Mouse (Mus musculus) kidney, adult 11 months (tissue): ENCODE data around the gene Arhgap31.
"Not testable (repeated sequence)": the region's sequence is repeated elsewhere in the genome, so short reads cannot be mapped to it uniquely, and the experiment has no call there.

ENCODE experiments used
- DNase-seq: peaks from one replicate; pipeline ENCODE4 v3.0.0; 2022

The Arhgap31 gene

DNA sequence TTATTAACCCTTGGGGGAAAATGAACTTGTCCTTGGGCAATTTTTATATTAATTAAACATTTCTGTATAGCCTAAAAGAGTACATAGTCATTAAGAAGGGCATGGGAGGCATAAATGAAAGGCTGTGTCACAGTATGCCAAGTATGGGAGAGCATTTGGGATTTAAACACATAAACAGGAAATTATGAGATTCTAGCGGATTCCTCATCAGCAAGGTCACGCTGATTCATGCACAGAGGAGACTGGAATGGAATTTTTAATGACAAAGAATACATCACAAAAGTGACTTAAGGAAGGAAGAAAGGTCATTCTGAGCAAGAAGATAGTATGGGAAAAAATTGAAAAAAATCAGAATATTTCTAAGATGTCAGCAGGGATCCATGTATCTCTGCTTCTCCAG, 31.8 kb downstream of the Arhgap31 start:
- no peak for DNase-seq

DNA sequence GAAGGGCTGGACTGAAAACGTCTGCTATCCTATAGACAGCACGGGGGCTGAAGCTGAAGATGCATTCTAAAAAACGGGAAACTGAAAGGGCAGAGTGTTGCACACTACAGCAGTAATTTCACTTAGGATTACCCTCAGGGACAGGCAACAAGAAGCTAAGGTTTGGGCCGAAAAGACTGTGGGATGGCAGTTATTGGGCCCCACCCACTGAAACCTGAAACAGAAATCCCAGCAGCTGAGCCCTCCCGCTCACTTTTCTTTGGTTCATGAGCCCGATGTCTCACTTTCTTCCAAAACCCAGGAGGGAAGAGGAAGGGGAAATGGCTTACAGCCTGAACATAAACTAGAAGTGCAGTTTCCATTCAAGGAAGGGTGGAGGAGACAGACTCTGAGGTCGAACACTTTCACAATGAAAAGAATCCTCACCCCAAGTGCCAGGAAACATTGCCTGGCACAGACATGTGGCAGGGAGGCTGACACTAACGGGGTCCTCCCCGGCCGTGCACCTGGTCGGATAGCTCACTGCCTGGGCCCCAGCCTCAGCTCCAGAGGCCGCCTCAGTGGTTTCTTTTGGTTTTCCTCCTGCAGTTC, 33.5 kb downstream of the Arhgap31 start:
- peak; percentile 30 for DNase-seq

DNA sequence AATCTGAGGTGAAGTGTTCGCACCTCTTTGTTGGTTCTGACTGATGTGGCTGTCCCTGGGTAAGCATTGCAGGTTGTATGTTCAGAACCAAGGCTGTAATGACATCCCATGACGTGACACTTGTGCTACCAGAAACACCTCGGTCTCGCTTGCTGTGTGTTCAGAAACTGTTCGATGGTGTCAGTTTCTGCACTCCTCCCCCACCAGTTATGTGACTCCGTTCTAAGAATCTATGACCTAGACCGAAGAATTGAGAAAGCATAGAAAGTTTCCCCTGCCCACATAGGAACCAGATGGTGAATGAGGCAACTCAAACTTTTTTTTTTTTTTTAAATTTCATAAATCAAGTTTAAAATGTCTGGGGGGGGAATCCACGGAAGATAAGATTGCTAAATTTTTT, 34.2 kb downstream of the Arhgap31 start:
- no peak for DNase-seq

GRCm38 (mm10) chr16:38677941-38678340, 35.1 kb downstream of the Arhgap31 start:
- not testable (repeated sequence) for DNase-seq

DNA sequence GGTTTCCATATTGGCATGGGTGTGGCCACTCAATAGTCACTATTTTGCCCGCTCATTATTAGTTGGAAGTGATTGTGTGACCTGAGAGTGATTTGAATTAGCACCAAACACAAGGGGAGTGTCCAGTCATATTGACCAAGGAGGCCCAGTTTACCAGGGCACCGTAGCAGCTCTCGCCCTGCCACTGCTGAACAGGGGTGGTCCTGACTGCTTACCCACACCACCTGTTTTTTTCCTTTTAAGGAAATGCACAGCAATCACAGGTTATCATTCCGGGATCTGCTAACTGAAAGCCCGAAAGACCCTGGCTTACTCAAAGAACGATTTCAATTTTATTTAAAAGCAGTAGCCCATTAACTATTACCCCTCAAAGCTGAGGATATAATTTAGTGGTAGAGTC, 35.9 kb downstream of the Arhgap31 start:
- DNase-seq: no peak

GRCm38 (mm10) chr16:38676647-38677046, 36.4 kb downstream of the Arhgap31 start:
- no peak for DNase-seq

DNA sequence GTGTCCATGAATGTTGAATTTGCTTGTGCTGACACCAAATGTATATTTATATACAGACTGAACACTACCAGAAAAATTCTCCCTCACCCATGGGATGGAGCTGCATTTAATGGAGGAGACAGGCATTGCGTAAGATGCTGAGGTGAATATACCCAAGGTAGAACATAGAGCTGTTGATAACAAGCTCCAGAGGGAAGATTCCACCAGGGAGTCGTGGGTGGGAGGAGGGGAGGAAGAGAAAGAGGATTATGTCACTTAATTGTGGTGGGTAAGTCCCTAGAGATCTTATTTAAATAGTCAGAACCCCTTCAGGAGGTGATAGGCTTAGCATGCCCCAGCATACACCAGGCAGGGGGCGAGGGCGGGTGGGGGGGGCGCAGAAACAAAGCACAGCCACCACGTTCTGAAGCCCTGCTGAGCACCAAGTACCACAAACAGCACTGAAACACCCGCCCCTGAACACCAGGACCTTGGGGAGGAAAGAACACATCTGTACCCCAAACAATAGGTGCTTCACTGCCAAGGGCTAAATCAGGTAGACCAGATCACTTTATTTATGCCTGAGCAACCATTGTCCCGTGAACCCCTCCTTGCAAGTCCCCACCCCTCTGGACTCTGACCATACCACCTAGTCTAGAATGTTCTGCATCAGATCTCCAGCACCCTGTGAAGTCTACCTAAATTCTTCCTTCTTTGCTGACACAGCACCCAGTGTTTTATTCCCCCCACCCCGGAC, 37.3 kb downstream of the Arhgap31 start:
- no peak for DNase-seq

DNA sequence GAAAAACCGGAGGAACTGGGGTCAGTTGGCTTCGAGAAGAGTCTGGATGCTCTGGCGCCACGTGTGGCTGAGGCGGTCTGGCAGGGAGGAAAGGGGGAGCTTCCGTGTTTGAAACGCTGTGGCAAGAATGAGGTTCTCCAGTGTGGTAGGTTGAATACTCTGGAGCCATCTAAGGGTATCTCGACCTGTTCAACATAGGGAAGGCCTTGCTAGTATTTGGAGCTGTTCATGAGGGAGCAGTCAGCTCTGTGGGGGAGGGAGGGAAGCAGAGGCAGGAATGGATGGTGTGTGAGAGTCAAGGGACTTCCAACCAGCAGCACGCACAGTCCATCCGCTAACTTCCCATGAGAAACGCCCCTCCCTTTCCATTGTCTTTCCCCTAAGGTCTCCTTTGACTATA, 38.2 kb downstream of the Arhgap31 start:
- DNase-seq: no peak

DNA sequence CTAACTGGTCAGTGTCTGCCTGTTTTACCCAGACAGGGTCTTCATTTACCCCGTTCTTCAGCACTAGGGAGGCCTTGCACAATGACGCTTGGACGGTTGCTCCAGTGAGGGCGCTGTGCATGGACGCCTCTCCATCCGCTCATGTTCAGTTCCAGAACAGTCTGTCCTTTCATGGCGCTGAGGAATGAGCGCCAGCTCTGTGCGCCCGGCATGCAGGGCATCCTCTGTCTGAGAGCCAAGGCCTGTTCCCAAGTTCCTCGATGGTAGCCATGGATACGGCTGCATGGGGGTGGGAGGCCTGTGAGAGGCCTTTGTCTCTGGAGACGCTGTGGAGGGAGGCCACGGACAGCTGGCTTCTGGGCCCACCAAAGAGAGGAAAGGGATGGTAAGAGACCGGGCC, 39.6 kb downstream of the Arhgap31 start:
- DNase-seq: no peak

DNA sequence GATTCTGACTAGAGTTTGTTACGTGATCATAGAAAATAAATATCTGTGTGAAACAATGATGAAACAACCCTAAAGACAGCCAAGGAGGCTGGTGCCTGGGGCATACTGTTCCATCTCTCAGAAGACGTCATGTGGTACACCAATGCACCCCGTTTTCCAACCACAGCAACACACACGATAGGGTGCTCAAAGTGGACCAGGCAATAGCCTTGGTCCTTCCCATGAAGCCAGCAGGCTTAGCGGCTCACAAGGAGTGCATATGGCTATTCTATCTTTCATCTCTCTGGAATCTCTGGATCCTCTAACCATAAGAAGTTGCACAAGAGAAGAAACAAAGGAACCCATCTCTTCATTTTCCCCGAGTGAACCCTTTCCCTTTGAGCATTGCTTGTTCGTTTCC, 40.1 kb downstream of the Arhgap31 start:
- DNase-seq: no peak

GRCm38 (mm10) chr16:38672370-38672769, 40.7 kb downstream of the Arhgap31 start:
- DNase-seq: no peak

DNA sequence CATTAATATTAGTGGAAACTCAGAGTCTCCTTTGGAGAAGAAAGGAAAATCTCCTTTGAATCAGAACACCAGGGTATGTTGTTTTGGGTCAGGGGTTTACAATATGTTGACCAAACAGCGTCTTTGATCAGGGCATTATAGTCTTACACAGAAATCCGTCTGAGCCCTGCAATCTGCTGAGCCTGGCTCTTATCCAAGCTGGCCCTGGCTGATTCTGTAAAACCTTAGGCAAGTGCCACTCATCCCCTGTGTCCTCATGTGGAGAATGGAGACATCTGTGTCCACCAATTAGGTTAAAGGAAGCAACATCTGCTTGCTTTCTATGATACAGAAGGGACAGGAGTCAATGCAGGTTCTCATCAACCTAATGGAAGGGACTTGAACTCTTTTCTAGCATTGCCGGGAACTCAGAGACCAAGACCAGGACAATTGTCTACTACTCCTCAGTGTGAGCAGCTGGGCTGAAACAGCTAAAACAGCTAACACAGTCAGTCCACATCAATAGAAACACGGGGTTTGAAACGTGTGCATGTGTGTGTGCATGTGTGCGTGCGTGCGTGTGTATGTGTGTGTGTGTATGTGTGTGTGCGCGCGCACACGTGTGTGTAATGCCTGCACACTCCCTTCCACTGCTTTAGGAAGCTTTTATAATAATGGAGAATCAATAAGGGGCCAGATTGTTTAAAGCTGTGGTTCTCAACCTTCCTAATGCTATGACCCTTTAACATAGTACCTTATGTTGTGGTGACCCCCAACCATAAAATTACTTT, 42.3 kb downstream of the Arhgap31 start:
- no peak for DNase-seq

GRCm38 (mm10) chr16:38668871-38669675, 44.0 kb downstream of the Arhgap31 start:
- peak; percentile 57 for DNase-seq

DNA sequence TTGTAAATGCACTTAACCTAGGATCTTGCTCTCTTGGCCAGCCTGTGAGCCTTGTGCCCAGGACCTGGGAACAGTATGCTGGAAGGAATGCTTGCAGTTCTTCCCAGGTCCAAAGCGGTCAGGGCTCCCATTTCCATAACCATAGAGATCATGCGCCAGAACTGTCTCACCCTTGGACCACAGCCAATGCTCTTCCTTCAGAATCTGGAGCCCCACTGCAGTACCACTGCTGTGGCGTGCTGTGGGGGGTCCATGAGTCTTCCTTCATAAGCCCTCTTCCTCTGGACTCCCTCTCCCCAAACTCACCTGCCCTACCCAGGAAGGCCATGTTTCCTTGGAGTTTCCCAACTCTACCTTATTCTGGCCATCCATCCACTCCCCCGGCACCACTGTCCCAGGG, 46.6 kb downstream of the Arhgap31 start:
- DNase-seq: no peak

DNA sequence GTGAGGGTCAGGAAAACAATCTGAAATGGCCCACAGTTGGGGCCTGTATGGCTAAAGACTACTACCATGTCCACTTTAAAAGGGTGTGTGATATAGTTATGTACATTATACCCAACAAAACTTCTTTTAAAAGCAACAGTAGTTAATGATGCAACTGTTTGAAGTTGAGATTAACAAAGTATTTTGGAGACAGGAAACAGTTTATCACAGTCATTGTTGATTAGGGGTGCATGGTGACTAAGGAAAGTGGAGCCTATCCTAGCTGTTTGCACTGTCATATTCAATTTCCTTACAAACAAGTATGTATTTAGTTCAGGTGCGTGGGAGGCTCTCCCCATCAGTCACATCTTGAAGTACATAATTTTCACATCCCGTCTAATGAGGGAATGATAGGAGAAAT, 47.1 kb downstream of the Arhgap31 start:
- no peak for DNase-seq

- DNase-seq: no peak
Measured at GRCm38 (mm10) chr16:38662575-38662974, 50.5 kb downstream of the Arhgap31 start.

GRCm38 (mm10) chr16:38654308-38654707, 58.8 kb downstream of the Arhgap31 start:
- DNase-seq: no peak

DNA sequence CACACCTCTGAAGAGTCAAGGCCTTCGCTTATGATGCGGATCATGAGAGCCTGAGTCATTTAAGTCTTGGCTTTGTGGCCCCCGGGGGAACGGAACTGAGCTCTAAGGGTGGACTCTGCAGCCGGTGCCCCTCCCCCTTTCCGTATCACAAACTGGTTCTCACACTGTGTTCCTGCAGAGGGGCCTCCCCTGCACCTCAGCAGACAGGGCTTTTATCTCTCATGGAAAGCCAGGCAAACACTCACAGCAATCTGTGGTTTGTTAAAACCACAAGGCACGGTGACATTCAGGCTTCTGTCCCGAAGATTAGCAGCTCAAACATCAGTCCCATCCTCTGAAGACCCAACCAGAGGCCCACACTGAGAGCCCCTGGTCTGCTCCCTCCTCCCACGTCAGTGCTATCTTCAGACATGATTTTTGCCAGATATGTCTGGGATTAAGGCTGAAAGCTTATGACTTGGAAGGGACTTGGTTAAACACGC, 59.6 kb downstream of the Arhgap31 start:
- no peak for DNase-seq

DNA sequence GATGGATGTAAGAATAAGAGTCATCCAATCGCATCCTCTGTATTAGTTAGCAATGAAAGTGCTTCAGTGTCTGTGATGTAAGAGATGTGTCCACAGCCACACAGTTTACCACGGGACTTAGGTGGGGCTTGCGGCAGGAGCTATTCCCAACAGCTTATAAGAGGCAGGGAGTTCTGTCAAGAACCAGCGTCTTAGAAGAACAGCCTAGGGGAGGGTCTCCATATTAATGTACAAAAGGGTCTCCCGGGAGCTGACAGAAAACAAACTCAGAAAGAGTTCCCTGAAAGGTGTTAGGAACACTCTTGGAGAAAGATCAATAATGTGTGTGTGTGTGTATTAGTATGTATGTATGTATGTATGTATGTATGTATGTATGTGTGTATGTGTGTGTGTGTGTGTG, 60.4 kb downstream of the Arhgap31 start:
- DNase-seq: no peak

DNA sequence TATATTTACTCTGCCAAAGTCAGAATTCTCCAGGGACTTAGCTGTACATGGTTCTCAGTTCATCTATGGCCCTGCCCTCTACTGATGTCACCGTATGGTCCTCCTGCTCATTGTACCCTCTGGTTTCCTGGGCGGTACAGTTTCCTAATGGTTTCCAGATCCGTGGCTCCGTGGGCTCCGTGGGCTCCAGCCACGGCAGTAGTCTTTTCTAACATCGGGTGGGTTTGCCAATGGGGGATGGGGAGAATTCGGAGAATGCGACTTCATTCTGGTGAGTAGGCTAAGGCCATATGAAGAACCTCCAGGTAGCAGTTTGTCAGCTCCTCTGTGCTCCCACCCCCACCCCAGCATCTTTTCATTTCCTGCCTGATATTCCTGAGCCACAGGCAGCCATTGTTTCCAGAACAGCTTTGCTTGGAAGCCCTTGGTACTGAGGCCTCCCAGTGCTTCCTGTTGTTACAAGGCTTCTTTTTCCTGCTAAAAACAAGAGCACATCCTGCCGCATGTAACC, 61.3 kb downstream of the Arhgap31 start:
- peak; percentile 31 for DNase-seq

DNA sequence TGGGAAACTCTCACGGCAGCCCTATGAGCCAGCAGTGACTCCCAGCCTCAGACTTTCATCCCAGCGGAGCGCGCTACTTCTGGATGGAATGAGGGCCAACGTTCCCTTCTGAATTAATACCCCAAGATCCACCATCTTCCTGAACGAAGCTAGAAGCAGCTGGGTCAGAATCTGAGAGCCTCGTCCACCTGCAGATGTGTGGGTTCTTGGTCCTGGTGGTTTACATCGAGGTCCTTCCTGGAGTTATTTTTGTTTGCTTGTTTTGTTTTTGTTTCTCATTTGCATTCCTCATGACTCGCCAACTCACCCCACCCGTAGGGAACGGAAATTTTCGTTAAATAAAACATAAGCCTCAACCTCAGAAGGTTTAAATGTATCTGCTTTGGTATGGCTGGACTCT, 61.8 kb downstream of the Arhgap31 start:
- no peak for DNase-seq

DNA sequence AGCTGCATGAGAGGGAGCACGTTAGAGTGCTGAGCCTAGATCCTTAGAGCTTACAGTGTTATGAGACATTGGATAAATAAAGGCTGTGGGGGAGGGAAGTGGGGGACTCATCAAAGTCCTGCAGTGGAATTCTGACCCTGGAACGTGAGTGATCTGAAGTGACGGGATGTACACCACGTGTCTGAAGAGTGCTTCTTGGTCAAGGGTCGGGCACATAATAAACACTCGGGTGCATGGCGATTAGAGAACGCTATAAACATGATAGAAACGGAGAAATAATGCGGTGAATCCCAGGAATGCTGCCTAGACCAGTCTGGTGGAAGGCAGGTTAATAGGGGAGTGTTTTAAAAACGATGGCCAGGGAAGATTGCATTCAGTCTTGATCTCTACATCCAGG, 63.6 kb downstream of the Arhgap31 start:
- no peak for DNase-seq
